Mouse (Mus musculus) adrenal gland, postnatal 10 days (tissue): ENCODE measurements around the gene Rab5a. TPM values are rescaled to one million over a fixed set of nuclear protein-coding genes. Genes with fewer than 3 reads are reported as not detected.
"Not testable (repeated sequence)": the region's sequence is repeated elsewhere in the genome, so short reads cannot be mapped to it uniquely, and the experiment has no call there.

Source experiments
- DNase-seq: peaks from one replicate; pipeline ENCODE4 v3.0.0; 2021; ENCODE audit warnings: mixed read lengths
- long read RNA-seq, 2 experiments: library from polyadenylated mRNA; stranded (forward); transcript quantifications; one replicate each; pipeline ENCODE4 v2.0.0; 2021
- total RNA-seq, 2 experiments: library from RNA; stranded (reverse); gene quantifications; 2 replicates each; pipeline ENCODE4 v1.2.3; 2021

Rab5a gene
- 10 to 100 TPM; 73.3 to 79.8 TPM for total RNA-seq
- long read RNA-seq, experiment 1, transcript Rab5a-201 (6 exons, 2,366 nt): major isoform, 148 of 157 reads
- long read RNA-seq, experiment 1, partial matches to known transcripts: 0 of 157 reads
- long read RNA-seq, experiment 1, other reads (novel, unspliced or antisense): 5 of 157 reads
- long read RNA-seq, experiment 2, transcript Rab5a-201 (6 exons, 2,366 nt): major isoform, 47 of 49 reads
- long read RNA-seq, experiment 2, partial matches to known transcripts: 1 of 49 reads
- long read RNA-seq, experiment 2, other reads (novel, unspliced or antisense): 0 of 49 reads

GRCm38 (mm10) chr17:53478858-53479603 is at the start of gene Rab5a:
Gene Rab5a (plus strand): TSS chr17:53479234.
- DNase-seq: peak; percentile 100

- DNase-seq: no peak
Measured at GRCm38 (mm10) chr17:53456152-53456551, 22.9 kb upstream of the Rab5a start.

GRCm38 (mm10) chr17:53456742-53457141 is 22.3 kb upstream of the Rab5a start:
- no peak for DNase-seq

- DNase-seq: peak; percentile 93
Measured at GRCm38 (mm10) chr17:53462603-53463495, 16.2 kb upstream of the Rab5a start, which contains the start of gene Efhb. Gene Efhb (minus strand): TSS chr17:53463321.

- DNase-seq: no peak
Measured at GRCm38 (mm10) chr17:53463496-53463840, 15.6 kb upstream of the Rab5a start.

GRCm38 (mm10) chr17:53465569-53465968 is 13.5 kb upstream of the Rab5a start:
- peak; percentile 24 for DNase-seq

- DNase-seq: no peak
Measured at GRCm38 (mm10) chr17:53468697-53469096, 10.3 kb upstream of the Rab5a start.

GRCm38 (mm10) chr17:53478066-53478857 is 772 bp upstream of the Rab5a start:
- DNase-seq: no peak

GRCm38 (mm10) chr17:53479604-53480041 is 589 bp downstream of the Rab5a start:
- DNase-seq: peak; percentile 72

- no peak for DNase-seq
Measured at GRCm38 (mm10) chr17:53480433-53480832, 1.4 kb downstream of the Rab5a start.

- DNase-seq: no peak
Measured at GRCm38 (mm10) chr17:53488291-53489006, 9.4 kb downstream of the Rab5a start.

GRCm38 (mm10) chr17:53489007-53489378 is 10.0 kb downstream of the Rab5a start:
- DNase-seq: no peak

GRCm38 (mm10) chr17:53502966-53503365 is 23.9 kb downstream of the Rab5a start:
- no peak for DNase-seq

- peak; percentile 23 for DNase-seq
Measured at GRCm38 (mm10) chr17:53512311-53512951, 33.4 kb downstream of the Rab5a start.

GRCm38 (mm10) chr17:53519364-53519763 is 40.3 kb downstream of the Rab5a start:
- no peak for DNase-seq

- DNase-seq: no peak
Measured at GRCm38 (mm10) chr17:53520509-53520908, 41.5 kb downstream of the Rab5a start.

GRCm38 (mm10) chr17:53528034-53528433 is 49.0 kb downstream of the Rab5a start:
- no peak for DNase-seq

- peak; percentile 42 for DNase-seq
Measured at GRCm38 (mm10) chr17:53531160-53531559, 52.1 kb downstream of the Rab5a start.

- peak; percentile 72 for DNase-seq
Measured at GRCm38 (mm10) chr17:53532425-53532824, 53.4 kb downstream of the Rab5a start.

GRCm38 (mm10) chr17:53539351-53539750 is 60.3 kb downstream of the Rab5a start, which contains the start of gene Pp2d1:
Gene Pp2d1 (minus strand): TSS chr17:53539451.
- DNase-seq: not testable (repeated sequence)
